Mouse (Mus musculus) ES-E14 (cell line): ENCODE measurements around the gene Nr2f2. TPM values are rescaled to one million over a fixed set of nuclear protein-coding genes. Genes with fewer than 3 reads are reported as not detected.
A peak's percentile ranks its signal among the peaks of the same experiment; 100 is the strongest.

ENCODE experiments used
- DNase-seq: peaks from one replicate; pipeline ENCODE4 v3.0.0-alpha.2; 2013; ENCODE audit warnings: low read depth, low spot score
- H3K27ac ChIP-seq: 2 replicates; pipeline ENCODE4 v1.5.1; 2012; ENCODE audit warnings: low read depth, mild to moderate bottlenecking, low read length, moderate library complexity, mixed read lengths; ENCODE audit not compliant: poor library complexity, insufficient read depth, severe bottlenecking
- H3K36me3 ChIP-seq: 2 replicates; pipeline ENCODE4 v1.6.1; 2012; ENCODE audit warnings: mild to moderate bottlenecking, low read length, moderate library complexity, mixed read lengths; ENCODE audit not compliant: control insufficient read depth, poor library complexity, insufficient read depth, severe bottlenecking
- H3K4me1 ChIP-seq, 2 experiments: fragments of 150-350 bp in 1 of 2; sonication (generic) in 1 of 2; 2 replicates each; pipeline ENCODE4 v1.6.1; 2012; ENCODE audit warnings: low read length in 2 of 2, mild to moderate bottlenecking in 1 of 2, mixed read lengths in 1 of 2; ENCODE audit not compliant: control insufficient read depth in 2 of 2, insufficient read depth in 2 of 2, poor library complexity in 1 of 2
- H3K4me3 ChIP-seq, 2 experiments: fragments of 150-350 bp in 1 of 2; sonication (generic) in 1 of 2; 2 replicates each; pipeline ENCODE4 v1.5.1; 2012; ENCODE audit warnings: low read length in 2 of 2, low read depth in 1 of 2, mild to moderate bottlenecking in 1 of 2, mixed read lengths in 1 of 2; ENCODE audit not compliant: insufficient read depth in 1 of 2, poor library complexity in 1 of 2, severe bottlenecking in 1 of 2
- H3K9ac ChIP-seq: 2 replicates; pipeline ENCODE4 v1.6.1; 2012; ENCODE audit warnings: low read depth, mild to moderate bottlenecking, low read length, mixed read lengths; ENCODE audit not compliant: poor library complexity, insufficient read depth, severe bottlenecking
- H3K9me3 ChIP-seq: fragments of 150-350 bp; sonication (generic); 2 replicates; pipeline ENCODE4 v1.6.1; 2012; ENCODE audit warnings: low read depth, mild to moderate bottlenecking, low read length; ENCODE audit not compliant: control insufficient read depth, insufficient read depth
- CHD2 ChIP-seq: IDR thresholded peaks from 2 replicates; pipeline ENCODE4 v1.6.1; 2014; ENCODE audit warnings: mild to moderate bottlenecking, low read depth, low read length, inconsistent platforms
- HCFC1 ChIP-seq: IDR thresholded peaks from 2 replicates; pipeline ENCODE4 v1.6.1; 2012; ENCODE audit warnings: low read length, inconsistent platforms, borderline replicate concordance; ENCODE audit not compliant: insufficient read depth
- MAFK ChIP-seq: IDR thresholded peaks from 2 replicates; pipeline ENCODE4 v1.6.1; 2014; ENCODE audit warnings: mild to moderate bottlenecking, low read depth, low read length, inconsistent platforms; ENCODE audit not compliant: insufficient read depth
- ZC3H11A ChIP-seq: IDR thresholded peaks from 2 replicates; pipeline ENCODE4 v1.6.1; 2012; ENCODE audit warnings: low read depth, mild to moderate bottlenecking, inconsistent platforms, low read length, borderline replicate concordance
- ZNF384 ChIP-seq: IDR thresholded peaks from 2 replicates; pipeline ENCODE4 v1.6.1; 2012; ENCODE audit warnings: low read depth, low read length, inconsistent platforms
- in situ Hi-C, 2 experiments: fragments of 600-800 bp; cut with MboI; formaldehyde crosslinking; loops; one replicate each; pipeline ENCODE4 v1.15.1; 2025; ENCODE audit warnings: low sequenced_read_pairs in 2 of 2, inconsistent platforms in 1 of 2; ENCODE audit not compliant: unreplicated experiment in 2 of 2
- total RNA-seq: library from RNA; depleted of rRNA; stranded (reverse); fragments of 300-350 nt; gene quantifications from 2 replicates; pipeline ENCODE4 v1.2.3, GENCODE M21; 2012

Gene Nr2f2
- total RNA-seq, 1 experiment: 1.3 TPM

DNA sequence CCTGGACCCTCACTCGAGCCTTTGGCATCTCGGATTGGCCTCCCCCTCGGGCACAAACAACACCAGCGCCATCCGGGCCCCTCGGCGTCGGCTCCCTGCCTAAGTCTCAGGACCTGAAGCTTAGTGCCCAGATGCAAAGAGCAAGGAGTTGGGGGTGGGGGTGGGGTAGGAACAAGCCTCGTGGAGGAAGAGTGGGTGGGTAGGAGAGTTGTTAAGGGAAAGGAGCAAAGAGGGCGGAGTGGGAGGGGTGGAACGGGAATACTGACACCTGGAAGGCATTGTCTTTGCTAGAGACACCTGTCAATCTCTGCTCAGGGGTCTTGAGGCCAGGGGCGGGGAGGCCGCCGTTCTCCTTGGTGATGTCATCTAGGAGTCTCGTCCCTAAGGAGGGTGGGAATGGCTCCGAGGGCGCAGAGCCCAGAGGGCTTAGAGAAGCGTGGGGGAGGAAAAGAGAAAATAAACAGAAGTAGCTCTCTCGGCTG, 35.7 kb downstream of the Nr2f2 start:
- in situ Hi-C loops: loop anchor here (5.0 to 10.0 kb wide), 3 partner anchors 36 to 49 kb away; partner anchors contain the start of gene Nr2f2 (in 2 of the 2)
- Histone ChIP-seq H3K4me3 (peak overlapping the region; percentile 24 to 28; a peak in 3 of 4 replicates), H3K9me3 (no peaks in the 10 kb centered on the region), H3K4me1 (peaks cover 0 to 6% of the 10 kb centered on the region in 2 experiments; a peak in 2 of 4 replicates), H3K27ac (no peak overlapping the region), H3K9ac (no peak overlapping the region), H3K36me3 (no peaks in the 10 kb centered on the region)
- peak; percentile 53 for DNase-seq
- TF ChIP-seq ZNF384: no peak
- no peak for TF ChIP-seq HCFC1
- TF ChIP-seq CHD2: no peak
- TF ChIP-seq MAFK: no peak
- no peak for TF ChIP-seq ZC3H11A

DNA sequence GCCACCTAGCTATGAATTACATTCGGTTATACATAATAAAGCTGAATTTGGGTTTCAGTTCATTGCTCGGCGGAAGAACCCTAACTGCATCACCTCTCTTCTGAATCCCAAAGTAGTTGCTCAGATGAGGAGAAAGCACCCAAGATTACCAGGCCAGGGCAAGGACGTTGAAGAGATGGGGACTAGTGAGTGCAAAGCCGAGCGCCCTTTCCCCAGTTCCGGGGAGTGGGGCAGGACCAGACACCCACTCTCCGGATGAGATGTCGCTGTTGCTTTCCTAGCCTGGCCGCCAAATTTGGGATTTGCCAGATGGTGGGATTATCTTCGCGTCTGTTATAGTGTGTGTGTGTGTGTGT, 36.4 kb downstream of the Nr2f2 start:
- Histone ChIP-seq H3K36me3 (no peaks in the 10 kb centered on the region), H3K9me3 (no peaks in the 10 kb centered on the region), H3K4me1 (peaks cover 0 to 6% of the 10 kb centered on the region in 2 experiments; a peak in 2 of 4 replicates), H3K9ac (no peak overlapping the region), H3K4me3 (no peak overlapping the region), H3K27ac (no peak overlapping the region)
- no peak for DNase-seq
- TF ChIP-seq CHD2 (no peak), ZC3H11A (no peak), HCFC1 (no peak), MAFK (no peak), ZNF384 (no peak)
- in situ Hi-C loops: loop anchor here (5.0 to 10.0 kb wide), 3 partner anchors 37 to 48 kb away; partner anchors contain the start of gene Nr2f2 (in 2 of the 2)

DNA sequence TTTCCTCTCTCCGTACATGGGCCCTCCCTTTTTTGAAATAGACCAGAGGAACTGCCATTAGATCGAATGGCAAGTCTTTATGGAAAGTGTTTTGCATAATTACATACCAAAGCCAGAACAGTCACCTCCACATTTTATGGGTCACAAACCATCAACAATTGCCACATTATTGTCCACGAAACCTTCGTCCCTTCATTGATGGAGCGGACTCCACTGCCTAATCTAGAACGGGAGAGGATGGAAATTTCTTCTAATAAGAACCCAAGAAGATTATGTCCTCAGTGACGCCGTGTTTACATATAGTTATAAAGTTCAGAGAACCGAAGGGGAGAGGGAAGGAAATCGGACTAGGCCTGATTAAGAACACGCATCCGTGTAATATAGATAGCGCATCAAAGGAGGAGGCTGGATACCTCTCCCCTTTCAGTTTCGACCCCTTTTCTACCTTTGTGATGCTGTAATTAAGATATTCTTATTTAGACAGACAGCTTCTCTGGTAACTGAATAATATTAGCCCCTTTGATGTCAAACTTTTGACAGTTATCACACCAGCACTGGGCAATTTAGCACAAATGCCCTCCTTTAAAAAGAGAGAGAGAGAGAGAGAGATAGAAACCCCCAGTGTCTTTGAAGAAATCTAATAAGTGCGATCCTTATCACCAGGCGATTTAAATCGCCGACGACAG, 36.9 kb downstream of the Nr2f2 start:
- Histone ChIP-seq H3K9me3 (no peaks in the 10 kb centered on the region), H3K27ac (no peak overlapping the region), H3K36me3 (no peaks in the 10 kb centered on the region), H3K4me3 (no peak overlapping the region), H3K4me1 (peaks cover 0 to 6% of the 10 kb centered on the region in 2 experiments; a peak in 2 of 4 replicates), H3K9ac (no peak overlapping the region)
- TF ChIP-seq ZC3H11A (no peak), MAFK (no peak), ZNF384 (no peak), CHD2 (no peak), HCFC1 (no peak)
- DNase-seq: no peak
- in situ Hi-C loops: loop anchor here (5.0 to 10.0 kb wide), 3 partner anchors 38 to 47 kb away; partner anchors contain the start of gene Nr2f2 (in 2 of the 2)

DNA sequence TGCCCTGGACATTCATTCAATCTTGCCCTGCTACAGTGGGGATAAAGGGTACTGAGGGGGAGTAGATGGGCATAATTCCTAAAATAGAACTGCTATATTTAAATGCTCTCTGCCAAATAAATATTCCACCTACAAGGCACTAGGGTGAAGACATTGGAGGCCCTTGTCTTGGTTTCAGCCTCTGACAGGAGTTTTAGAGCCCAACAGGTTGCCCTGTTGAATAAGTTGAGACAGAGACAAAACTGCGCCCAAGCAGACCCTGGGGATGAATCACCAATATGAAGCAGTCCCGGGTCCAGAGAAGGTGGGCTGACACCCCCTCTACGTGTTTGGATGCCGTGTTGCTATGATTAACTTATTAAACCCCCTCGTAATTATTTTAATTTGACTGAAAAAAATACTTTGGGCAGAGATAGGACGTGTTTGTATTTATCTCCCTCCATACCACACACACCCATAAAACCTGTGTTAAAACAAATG, 37.5 kb downstream of the Nr2f2 start:
- DNase-seq: no peak
- no peak overlapping the region for H3K9ac ChIP-seq
- peaks cover 0 to 6% of the 10 kb centered on the region in 2 experiments; a peak in 2 of 4 replicates for H3K4me1 ChIP-seq
- H3K4me3 ChIP-seq: no peak overlapping the region
- H3K27ac ChIP-seq: no peak overlapping the region
- in situ Hi-C loops: no loop called here
- no peaks in the 10 kb centered on the region for H3K9me3 ChIP-seq
- TF ChIP-seq HCFC1 (no peak), MAFK (no peak), ZNF384 (no peak), ZC3H11A (no peak), CHD2 (no peak)
- H3K36me3 ChIP-seq: no peaks in the 10 kb centered on the region
